Mouse (Mus musculus) right cerebral cortex, postnatal 25 days (tissue): ENCODE measurements around the gene Dlg3.

Experiments used
- DNase-seq: peaks from one replicate; pipeline ENCODE4 v3.0.0; 2022

Dlg3 gene

GRCm38 (mm10) chrX:100797851-100798527 lies 30.5 kb downstream of the Dlg3 start:
- DNase-seq, result peak; percentile 52

- DNase-seq, result no peak
Observed at GRCm38 (mm10) chrX:100800643-100801042, 33.1 kb downstream of the Dlg3 start.

- no peak for DNase-seq
Observed at GRCm38 (mm10) chrX:100802034-100802433, 34.5 kb downstream of the Dlg3 start.

- DNase-seq, result no peak
Observed at GRCm38 (mm10) chrX:100811129-100811528, 43.6 kb downstream of the Dlg3 start.

- no peak for DNase-seq
Observed at GRCm38 (mm10) chrX:100814139-100814538, 46.6 kb downstream of the Dlg3 start.

GRCm38 (mm10) chrX:100815766-100816165 lies 48.2 kb downstream of the Dlg3 start:
- no peak for DNase-seq

- no peak for DNase-seq
Observed at GRCm38 (mm10) chrX:100818681-100819080, 51.2 kb downstream of the Dlg3 start.

GRCm38 (mm10) chrX:100821149-100821548 lies 53.6 kb downstream of the Dlg3 start:
- DNase-seq, result no peak

GRCm38 (mm10) chrX:100825557-100825956 lies 58.0 kb downstream of the Dlg3 start:
- DNase-seq, result no peak

- DNase-seq, result no peak
Observed at GRCm38 (mm10) chrX:100832806-100833205, 65.3 kb downstream of the Dlg3 start.

- no peak for DNase-seq
Observed at GRCm38 (mm10) chrX:100839211-100839610, 71.7 kb downstream of the Dlg3 start.
